Mouse (Mus musculus): Measurements from ENCODE around the gene Lrrc51. TPM values are rescaled to one million over a fixed set of nuclear protein-coding genes. Genes with fewer than 3 reads are reported as not detected.
A peak's percentile ranks its signal among the peaks of the same experiment; 100 is the strongest.

The Lrrc51 gene
- total and polyA plus RNA-seq, 2 experiments from 2014 or later = 0.19 to 3.0 TPM

GRCm38 (mm10) chr7:101901969-101902368 is 31.7 kb downstream of the Lrrc51 start:
- Histone ChIP-seq H3K4me1 (ENCODE audit: control insufficient read depth, insufficient read depth) (peaks cover 9% of the 10 kb centered on the region; the same call in 1 of the 2 replicates), H3K4me3 (ENCODE audit: low read depth, low read length) (no peak overlapping the region), H3K9ac (replicated peaks; ENCODE audit: low read depth, low read length) (no peak overlapping the region), H3K9me3 (replicated peaks; ENCODE audit: control insufficient read depth, low read length) (no peaks in the 10 kb centered on the region), H3K27ac (ENCODE audit: low read depth) (no peak overlapping the region), H3K4me2 (ENCODE audit: low read depth, low read length) (no peak overlapping the region), H3K36me3 (replicated peaks; ENCODE audit: control insufficient read depth, insufficient read depth, low read length) (peaks cover 3% of the 10 kb centered on the region; the same call in 1 of the 2 replicates), H3K27me3 (ENCODE audit: control insufficient read depth, insufficient read depth, low read length) (no peaks in the 10 kb centered on the region)
- TF ChIP-seq EP300 (IDR thresholded peaks at IDR 0.05; ENCODE audit: low read depth) (no peak), CTCF (IDR thresholded peaks at IDR 0.05; ENCODE audit: low read depth) (no peak)
- 85% methylated on average over 10 of the region's 10 CpGs for WGBS
- no peak for ATAC-seq (ENCODE audit: insufficient read depth, low read depth)
- no peak for DNase-seq (ENCODE audit: low spot score)

- Histone ChIP-seq H3K9ac (replicated peaks; ENCODE audit: low read depth, low read length) (no peak overlapping the region), H3K36me3 (replicated peaks; ENCODE audit: control insufficient read depth, insufficient read depth, low read length) (peaks cover 3% of the 10 kb centered on the region; the same call in 1 of the 2 replicates), H3K4me3 (ENCODE audit: low read depth, low read length) (no peak overlapping the region), H3K4me2 (ENCODE audit: low read depth, low read length) (no peak overlapping the region), H3K27me3 (ENCODE audit: control insufficient read depth, insufficient read depth, low read length) (no peaks in the 10 kb centered on the region), H3K27ac (ENCODE audit: low read depth) (no peak overlapping the region), H3K4me1 (ENCODE audit: control insufficient read depth, insufficient read depth) (peaks cover 6% of the 10 kb centered on the region; the same call in 1 of the 2 replicates), H3K9me3 (replicated peaks; ENCODE audit: control insufficient read depth, low read length) (no peaks in the 10 kb centered on the region)
- WGBS = 88% methylated on average over 16 of the region's 16 CpGs
- ATAC-seq (ENCODE audit: insufficient read depth, low read depth) = no peak
- DNase-seq (ENCODE audit: low spot score) = no peak
- TF ChIP-seq CTCF (IDR thresholded peaks at IDR 0.05; ENCODE audit: low read depth) (no peak), EP300 (IDR thresholded peaks at IDR 0.05; ENCODE audit: low read depth) (no peak)
Measured at GRCm38 (mm10) chr7:101900331-101901097, 33.2 kb downstream of the Lrrc51 start.

DNA sequence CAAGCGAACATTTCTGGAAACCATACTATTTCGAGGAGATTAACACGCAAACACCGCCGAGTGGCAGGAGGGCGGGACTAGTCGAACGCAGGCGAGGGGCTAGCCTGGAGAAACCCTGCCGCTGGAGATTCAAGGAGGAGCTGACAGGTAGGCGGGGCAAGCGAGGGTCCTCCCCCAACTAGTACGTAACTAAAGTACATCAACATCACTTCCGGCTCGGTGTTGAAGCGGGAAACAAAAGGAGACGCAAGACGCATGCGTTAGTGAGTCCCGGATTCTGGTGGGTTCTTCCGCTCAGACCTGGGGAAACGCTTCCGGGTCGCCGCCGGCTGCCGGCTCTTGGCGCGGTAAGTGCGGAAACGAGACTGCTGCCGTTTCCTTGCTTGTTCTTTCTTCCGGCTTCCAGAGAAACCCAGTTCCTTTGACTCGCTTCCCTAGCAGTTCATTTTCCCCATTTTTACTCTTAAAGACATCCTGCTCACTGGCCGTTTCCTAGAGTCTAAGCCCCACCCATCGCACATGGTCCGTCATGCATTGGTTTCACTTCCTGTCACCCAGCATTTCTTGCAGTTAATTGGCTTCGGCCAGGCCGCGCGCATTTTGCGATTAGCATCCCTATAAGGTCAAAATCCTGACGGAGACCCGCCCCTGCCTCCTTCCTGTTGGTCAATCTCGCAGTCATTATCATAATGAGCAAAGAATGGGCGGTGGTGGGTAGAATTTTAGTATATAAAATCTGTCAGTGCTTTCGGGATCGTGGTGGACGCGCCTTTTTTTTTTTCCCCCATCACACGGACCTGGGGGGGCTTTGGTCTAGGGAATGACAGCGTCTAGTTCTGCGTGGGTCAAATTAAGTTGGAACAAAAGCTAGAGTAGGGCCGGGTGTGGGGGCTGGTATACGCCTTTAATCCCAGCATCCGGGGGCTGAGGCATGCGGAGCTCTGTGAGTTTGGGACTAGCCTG is 37.3 kb downstream of the Lrrc51 start:
- under 1% methylated on average over 57 of the region's 57 CpGs for WGBS
- TF ChIP-seq CTCF (IDR thresholded peaks at IDR 0.05; ENCODE audit: low read depth) (no peak), EP300 (IDR thresholded peaks at IDR 0.05; ENCODE audit: low read depth) (peak; percentile 90)

GRCm38 (mm10) chr7:101895695-101896094 is 38.0 kb downstream of the Lrrc51 start:
- TF ChIP-seq CTCF (IDR thresholded peaks at IDR 0.05; ENCODE audit: low read depth) (peak; percentile 13; the same call in 1 of the 2 replicates), EP300 (IDR thresholded peaks at IDR 0.05; ENCODE audit: low read depth) (no peak)
- Histone ChIP-seq H3K27me3 (ENCODE audit: control insufficient read depth, insufficient read depth, low read length) (no peaks in the 10 kb centered on the region), H3K4me2 (ENCODE audit: low read depth, low read length) (peak overlapping the region; percentile 54), H3K9ac (replicated peaks; ENCODE audit: low read depth, low read length) (peak overlapping the region; percentile 39; the same call in 1 of the 2 replicates), H3K36me3 (replicated peaks; ENCODE audit: control insufficient read depth, insufficient read depth, low read length) (0 out of 2 replicates have a peak, but pooled peaks cover 3% of the 10 kb centered on the region), H3K27ac (ENCODE audit: low read depth) (peak overlapping the region; percentile 82; the same call in 1 of the 2 replicates), H3K4me1 (ENCODE audit: control insufficient read depth, insufficient read depth) (peaks cover 6% of the 10 kb centered on the region; the same call in 1 of the 2 replicates), H3K4me3 (ENCODE audit: low read depth, low read length) (peak overlapping the region; percentile 55), H3K9me3 (replicated peaks; ENCODE audit: control insufficient read depth, low read length) (no peaks in the 10 kb centered on the region)
- DNase-seq (ENCODE audit: low spot score) (peak; percentile 16), ATAC-seq (ENCODE audit: insufficient read depth, low read depth) (no peak)
- WGBS = 37% methylated on average over 9 of the region's 9 CpGs

More for the DNA sequence above, 37.3 kb downstream of the Lrrc51 start:
- DNase-seq (ENCODE audit: low spot score) (peak; percentile 100), ATAC-seq (ENCODE audit: insufficient read depth, low read depth) (peak; percentile 98)
- H3K9ac ChIP-seq (replicated peaks; ENCODE audit: low read depth, low read length) = peak overlapping the region; percentile 44
- peak overlapping the region; percentile 57 for H3K4me2 ChIP-seq (ENCODE audit: low read depth, low read length)
- no peaks in the 10 kb centered on the region for H3K9me3 ChIP-seq (replicated peaks; ENCODE audit: control insufficient read depth, low read length)
- H3K27ac ChIP-seq (ENCODE audit: low read depth) = peak overlapping the region; percentile 82
- H3K4me3 ChIP-seq (ENCODE audit: low read depth, low read length) = peak overlapping the region; percentile 55
- H3K27me3 ChIP-seq (ENCODE audit: control insufficient read depth, insufficient read depth, low read length) = no peaks in the 10 kb centered on the region
- peaks cover 6% of the 10 kb centered on the region; the same call in 1 of the 2 replicates for H3K4me1 ChIP-seq (ENCODE audit: control insufficient read depth, insufficient read depth)
- H3K36me3 ChIP-seq (replicated peaks; ENCODE audit: control insufficient read depth, insufficient read depth, low read length) = peaks cover 3% of the 10 kb centered on the region; the same call in 1 of the 2 replicates

DNA sequence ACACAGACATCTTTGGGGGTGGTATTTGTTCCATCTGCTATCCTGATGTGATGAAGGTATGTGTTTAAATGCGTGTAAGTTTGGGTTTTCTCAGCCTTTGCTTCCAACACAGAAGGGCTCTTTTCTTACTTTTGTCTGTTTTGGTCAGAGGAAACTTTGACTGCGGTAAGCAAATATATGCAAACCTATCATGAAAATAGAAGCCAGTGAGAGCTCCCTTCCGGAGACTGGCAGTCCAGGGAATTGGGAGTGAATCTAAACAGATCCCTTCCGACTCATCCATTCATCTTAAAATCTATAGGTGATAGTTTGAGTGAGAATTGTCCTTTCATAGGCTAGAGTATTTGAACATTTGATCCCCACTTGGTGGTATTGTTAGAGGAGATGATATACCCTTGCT is 45.2 kb downstream of the Lrrc51 start:
- Histone ChIP-seq H3K9ac (replicated peaks; ENCODE audit: low read depth, low read length) (no peak overlapping the region), H3K4me2 (ENCODE audit: low read depth, low read length) (no peak overlapping the region), H3K27ac (ENCODE audit: low read depth) (no peak overlapping the region), H3K4me3 (ENCODE audit: low read depth, low read length) (no peak overlapping the region), H3K27me3 (ENCODE audit: control insufficient read depth, insufficient read depth, low read length) (no peaks in the 10 kb centered on the region), H3K9me3 (replicated peaks; ENCODE audit: control insufficient read depth, low read length) (no peaks in the 10 kb centered on the region; the same call in 1 of the 2 replicates), H3K4me1 (ENCODE audit: control insufficient read depth, insufficient read depth) (no peaks in the 10 kb centered on the region), H3K36me3 (replicated peaks; ENCODE audit: control insufficient read depth, insufficient read depth, low read length) (no peaks in the 10 kb centered on the region)
- TF ChIP-seq EP300 (IDR thresholded peaks at IDR 0.05; ENCODE audit: low read depth) = no peak
- no peak for TF ChIP-seq CTCF (IDR thresholded peaks at IDR 0.05; ENCODE audit: low read depth)
- ATAC-seq (ENCODE audit: insufficient read depth, low read depth) (no peak), DNase-seq (ENCODE audit: low spot score) (no peak)
- WGBS = 76% methylated on average over 4 of the region's 4 CpGs

Measured in heart, postnatal 0 days (tissue).